Mouse (Mus musculus) cerebellum, adult 2 months (tissue): ENCODE measurements around the gene Fgd2.

ENCODE experiments used
- CTCF ChIP-seq: fragments of 200-500 bp; IDR thresholded peaks from 2 replicates; pipeline ENCODE4 v1.5.1; 2011; ENCODE audit warnings: low read depth, mild to moderate bottlenecking, control low read depth, low read length, moderate library complexity, borderline replicate concordance; ENCODE audit not compliant: insufficient read depth
- POLR2A ChIP-seq: fragments of 200-500 bp; IDR thresholded peaks from 2 replicates; pipeline ENCODE4 v1.6.1; 2011; ENCODE audit warnings: low read length, control low read depth, borderline replicate concordance; ENCODE audit not compliant: insufficient read depth

GRCm38 (mm10) chr17:29313300-29313699, 47.4 kb upstream of the Fgd2 start:
- TF ChIP-seq CTCF (no peak), POLR2A (no peak)
